ENCODE assay signal across 29 mouse cellular contexts in genomic region chr4:41240916-41241315, GRCm38 (mm10). TPM values are rescaled to one million over a fixed set of nuclear protein-coding genes. Genes with fewer than 3 reads are reported as not detected.
A peak's percentile ranks its signal among the peaks of the same experiment; 100 is the strongest.
DNase-seq lines count a peak whose midpoint lies in the region; ATAC-seq and TF ChIP-seq lines count a peak whose summit lies in the region.
"Had no signal": no experiment of that assay in that cellular context is flagged by ENCODE, and none has a peak within 500 bp of the region (broad histone marks: within the 10 kb centered on the region; RNA-seq: fewer than 3 reads in every experiment).

No protein-coding gene starts in this region.

- TF ChIP-seq POLR2A in cerebellum, adult 2 months (IDR thresholded peaks at IDR 0.05; ENCODE audit: borderline replicate concordance, insufficient read depth, low read length), result no peak

- H3K27ac ChIP-seq in cerebellum, adult 2 months (ENCODE audit: insufficient read depth, low read length), result no peak overlapping the region
- H3K27ac ChIP-seq in forebrain, embryonic 13.5 days, result no peak overlapping the region
- H3K27ac ChIP-seq: embryonic facial prominence, embryonic 10.5 days; embryonic facial prominence, embryonic 13.5 days; forebrain, embryonic 12.5 days; gastrocnemius, adult 2 months; heart, embryonic 15.5 days; hindbrain, embryonic 14.5 days; hindbrain, postnatal 0 days; intestine, embryonic 15.5 days had no signal

- ATAC-seq in activated CD4-positive, CD25-positive, alpha-beta regulatory T cell, adult 4 months, result peak; percentile 43
- ATAC-seq in forebrain, embryonic 13.5 days, result no peak
- ATAC-seq: forebrain, postnatal 0 days; hindbrain, postnatal 0 days; intestine, embryonic 15.5 days had no signal

- H3K4me3 ChIP-seq in cerebellum, adult 2 months (replicated peaks; ENCODE audit: insufficient read depth, low read depth, low read length), result no peak overlapping the region
- no peak overlapping the region for H3K4me3 ChIP-seq in forebrain, embryonic 13.5 days
- H3K4me3 ChIP-seq: embryonic facial prominence, embryonic 10.5 days; embryonic facial prominence, embryonic 13.5 days; erythroblast, embryonic 14.5 days; forebrain, embryonic 12.5 days; gastrocnemius, adult 2 months; heart, embryonic 12.5 days; heart, embryonic 15.5 days; intestine, embryonic 15.5 days had no signal

- H3K9ac ChIP-seq in forebrain, embryonic 13.5 days, result no peak overlapping the region
- H3K9ac ChIP-seq: embryonic facial prominence, embryonic 13.5 days; forebrain, embryonic 12.5 days; forebrain, postnatal 0 days; heart, embryonic 12.5 days; heart, embryonic 15.5 days; hindbrain, embryonic 14.5 days; intestine, embryonic 15.5 days had no signal

- H3K9me3 ChIP-seq in forebrain, embryonic 13.5 days (replicated peaks), result no peaks in the 10 kb centered on the region
- H3K9me3 ChIP-seq: embryonic facial prominence, embryonic 10.5 days; embryonic facial prominence, embryonic 13.5 days; forebrain, embryonic 12.5 days; heart, embryonic 12.5 days; heart, embryonic 15.5 days; intestine, embryonic 15.5 days had no signal

- H3K4me1 ChIP-seq in cerebellum, adult 2 months (ENCODE audit: control insufficient read depth, insufficient read depth, low read length), result no peaks in the 10 kb centered on the region
- H3K4me1 ChIP-seq in forebrain, embryonic 13.5 days, result peaks cover 5% of the 10 kb centered on the region; the same call in 1 of the 2 replicates
- H3K4me1 ChIP-seq: embryonic facial prominence, embryonic 10.5 days; embryonic facial prominence, embryonic 13.5 days; forebrain, embryonic 12.5 days; heart, embryonic 15.5 days; intestine, embryonic 15.5 days had no signal

- no peaks in the 10 kb centered on the region for H3K27me3 ChIP-seq in cerebellum, adult 2 months (ENCODE audit: control insufficient read depth, insufficient read depth, low read length)
- no peaks in the 10 kb centered on the region for H3K27me3 ChIP-seq in forebrain, embryonic 13.5 days
- H3K27me3 ChIP-seq: embryonic facial prominence, embryonic 13.5 days; forebrain, embryonic 12.5 days; heart, embryonic 12.5 days; heart, embryonic 15.5 days; intestine, embryonic 15.5 days had no signal

- whole genome bisulfite sequencing in cerebellum, adult 2 months, result 81% methylated on average over 3 of the region's 3 CpGs
- 79% methylated on average over 3 of the region's 3 CpGs for WGBS in forebrain, embryonic 13.5 days

- H3K36me3 ChIP-seq in forebrain, embryonic 13.5 days (ENCODE audit: poor library complexity, severe bottlenecking), result peaks cover 22% of the 10 kb centered on the region

- no peak overlapping the region for H3K4me2 ChIP-seq in forebrain, embryonic 13.5 days
- H3K4me2 ChIP-seq: embryonic facial prominence, embryonic 13.5 days; forebrain, embryonic 12.5 days; heart, embryonic 12.5 days; heart, embryonic 15.5 days; hindbrain, embryonic 14.5 days; intestine, embryonic 15.5 days had no signal

- TF ChIP-seq CTCF in cerebellum, adult 2 months (IDR thresholded peaks at IDR 0.05; ENCODE audit: borderline replicate concordance, insufficient read depth, low read depth, low read length), result no peak

- DNase-seq in 416B (ENCODE audit: low read depth), result peak; percentile 21
- DNase-seq in CD4-positive helper T cell, adult 2 months (ENCODE audit: low read depth, low spot score), result peak; percentile 62
- peak; percentile 29 for DNase-seq in naive thymus-derived CD4-positive, alpha-beta T cell, adult 2 months (ENCODE audit: low read depth)
- DNase-seq in cerebellum, adult 2 months, result no peak
- DNase-seq: adrenal gland, postnatal 10 days; adrenal gland, postnatal 36 days; cerebellum, adult 11 months; cerebellum, adult 8-10 months; cerebellum, postnatal 10 days; cerebellum, postnatal 36 days; embryo, embryonic 11 days; forebrain, postnatal 0 days; gastrocnemius, adult 2 months; gastrocnemius, postnatal 14 days; heart, adult 11 months; heart, postnatal 14 days; heart, postnatal 4 days; kidney, adult 11 months had no signal

RNA-seq across cellular contexts. Expression of gene Ubap2, which starts 34.0 kb away (rescaled TPM):
- polyA plus RNA-seq in activated CD4-positive, CD25-positive, alpha-beta regulatory T cell, adult 4 months (2017; shearing (Covaris generic)), result 10 to 100 TPM; 18.2 to 23.7 TPM
- 27.4 and 30.8 TPM in 2 replicates for polyA plus RNA-seq in cerebellum, adult 2 months (2012; rRNA removed)
- 56.6 and 59.0 TPM in 2 replicates for polyA plus RNA-seq in forebrain, embryonic 13.5 days (2015; fragmentation: Nextera tagmentation; extraction: Ambion mirVana)

Comparison
In these comparisons a context has a peak if more than half of its experiments do, and no peak if none do; other contexts are left out.
1. DNase-seq: peak in 416B (single experiment), CD4-positive helper T cell, adult 2 months (single experiment) and naive thymus-derived CD4-positive, alpha-beta T cell, adult 2 months (single experiment); none in cerebellum, adult 2 months (0 of 2).